Mouse (Mus musculus) limb, embryonic 14.5 days (tissue): Measurements from ENCODE around the gene Slc10a1. TPM values are rescaled to one million over a fixed set of nuclear protein-coding genes. Genes with fewer than 3 reads are reported as not detected.

Experiments used
- ATAC-seq: fragments of 200-750 bp; cut with Nextera tagmentation; 2 replicates; pipeline ENCODE4 v1.8.0; 2017; ENCODE audit warnings: low read depth, moderate number of reproducible peaks, moderate TSS enrichment; ENCODE audit not compliant: low FRiP score
- DNase-seq: peaks from one replicate; pipeline ENCODE4 v3.0.0-alpha.2; 2015; ENCODE audit warnings: low spot score
- H3K27ac ChIP-seq: fragments of 300-500 bp; sonication (generic); replicated peaks from 2 replicates; pipeline ENCODE4 v1.5.1; 2014; ENCODE audit warnings: low read depth, mild to moderate bottlenecking, low read length, moderate library complexity, mixed read lengths
- H3K27me3 ChIP-seq: fragments of 300-500 bp; sonication (generic); 2 replicates; pipeline ENCODE4 v1.6.1; 2014; ENCODE audit warnings: low read length, mixed read lengths; ENCODE audit not compliant: control insufficient read depth, insufficient read depth
- H3K36me3 ChIP-seq: fragments of 300-500 bp; sonication (generic); 2 replicates; pipeline ENCODE4 v1.6.1; 2014; ENCODE audit warnings: mild to moderate bottlenecking, low read length, moderate library complexity, mixed read lengths; ENCODE audit not compliant: control insufficient read depth, insufficient read depth
- H3K4me1 ChIP-seq: fragments of 300-500 bp; sonication (generic); 2 replicates; pipeline ENCODE4 v1.6.1; 2014; ENCODE audit warnings: antibody characterized with exemption, low read length, mixed read lengths; ENCODE audit not compliant: control insufficient read depth, insufficient read depth
- H3K4me2 ChIP-seq: fragments of 300-500 bp; sonication (generic); replicated peaks from 2 replicates; pipeline ENCODE4 v1.6.1; 2014; ENCODE audit warnings: low read depth, mild to moderate bottlenecking, low read length, moderate library complexity; ENCODE audit not compliant: severe bottlenecking
- H3K4me3 ChIP-seq: fragments of 300-500 bp; sonication (generic); replicated peaks from 2 replicates; pipeline ENCODE4 v1.5.1; 2014; ENCODE audit warnings: low read length
- H3K9ac ChIP-seq: fragments of 300-500 bp; sonication (generic); 2 replicates; pipeline ENCODE4 v1.6.1; 2014; ENCODE audit warnings: mild to moderate bottlenecking, low read depth, low read length, moderate library complexity; ENCODE audit not compliant: severe bottlenecking
- H3K9me3 ChIP-seq: fragments of 300-500 bp; sonication (generic); 2 replicates; pipeline ENCODE4 v1.6.1; 2016; ENCODE audit warnings: low read length; ENCODE audit not compliant: control insufficient read depth
- POLR2A ChIP-seq: fragments of 200-500 bp; IDR thresholded peaks from 2 replicates; pipeline ENCODE4 v1.8.0; 2012; ENCODE audit warnings: inconsistent platforms, mild to moderate bottlenecking, moderate library complexity, borderline replicate concordance; ENCODE audit not compliant: insufficient read depth, insufficient read length; ENCODE audit errors: extremely low read depth
- WGBS: fragments of 180-500 bp; shearing (Covaris S2); extraction: QIAGEN DNeasy Blood & Tissue Kit; methylation state at CpG from one replicate; pipeline ENCODE4 v1.1.7; 2014; 5-methylcytosine and 5-hydroxymethylcytosine counted together
- polyA plus RNA-seq, 2 experiments: library from polyadenylated mRNA; depleted of rRNA in 1 of 2; stranded (reverse) in 1 of 2; unstranded in 1 of 2; fragments of >200 nt; fragmentation: Nextera tagmentation in 1 of 2; extraction: Ambion mirVana in 1 of 2; gene quantifications; 2 replicates each; pipeline versions ENCODE4 v1.2.1 to v1.2.3; 2012 to 2014

The Slc10a1 gene
- polyA plus RNA-seq, 2 experiments, result 0.45 TPM; not detected in 1

DNA sequence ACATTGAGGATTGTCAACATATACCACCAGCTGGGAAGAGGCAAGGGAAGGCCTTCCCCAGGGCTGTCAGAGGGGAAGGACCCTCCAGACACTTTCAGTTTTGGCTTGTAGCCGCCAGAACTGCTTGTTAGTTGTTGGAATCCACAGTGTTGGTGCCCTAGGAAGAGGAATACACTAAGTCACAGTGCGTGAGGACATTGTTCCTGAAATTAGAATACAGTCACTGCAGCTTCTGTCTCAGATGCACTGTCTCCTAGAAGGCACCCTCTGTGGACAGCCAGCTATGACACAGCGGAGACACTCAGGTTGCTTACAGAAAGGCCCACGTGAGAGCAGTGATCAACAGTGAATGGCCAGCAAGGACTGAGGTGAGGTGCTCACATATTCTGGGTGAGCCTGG, 29.3 kb downstream of the Slc10a1 start:
- H3K4me3 ChIP-seq, result no peak overlapping the region
- ATAC-seq, result no peak
- no peak overlapping the region for H3K9ac ChIP-seq
- H3K36me3 ChIP-seq, result no peaks in the 10 kb centered on the region
- TF ChIP-seq POLR2A, result no peak
- H3K27me3 ChIP-seq, result no peaks in the 10 kb centered on the region
- WGBS, result 67% methylated on average over 4 of the region's 4 CpGs
- DNase-seq, result no peak
- no peak overlapping the region for H3K27ac ChIP-seq
- H3K4me2 ChIP-seq, result no peak overlapping the region
- no peaks in the 10 kb centered on the region for H3K4me1 ChIP-seq
- no peaks in the 10 kb centered on the region for H3K9me3 ChIP-seq

DNA sequence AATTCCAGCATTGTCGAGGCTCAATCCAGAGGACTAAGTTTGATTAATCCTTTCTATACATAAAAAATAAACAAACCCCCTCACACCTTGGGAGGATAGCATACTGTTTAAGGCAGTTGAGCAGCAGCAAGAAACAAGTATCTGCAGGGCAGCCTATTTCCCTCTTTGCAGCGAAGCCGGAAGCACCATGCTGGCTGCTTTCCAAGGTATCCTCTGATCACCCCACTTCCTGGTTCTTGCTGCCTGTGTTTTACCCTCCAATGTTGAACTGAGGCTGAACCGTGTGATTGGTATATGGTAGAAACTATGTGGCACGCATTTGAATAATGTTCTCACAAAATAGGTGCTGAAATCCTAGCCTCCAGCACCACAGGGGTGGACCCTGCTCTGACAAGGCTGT, 29.9 kb downstream of the Slc10a1 start:
- DNase-seq (peak; percentile 59), ATAC-seq (no peak)
- no peak overlapping the region for H3K4me3 ChIP-seq
- 56% methylated on average over 5 of the region's 5 CpGs for WGBS
- H3K4me1 ChIP-seq, result no peaks in the 10 kb centered on the region
- TF ChIP-seq POLR2A, result no peak
- no peak overlapping the region for H3K4me2 ChIP-seq
- no peaks in the 10 kb centered on the region for H3K36me3 ChIP-seq
- H3K9me3 ChIP-seq, result no peaks in the 10 kb centered on the region
- no peak overlapping the region for H3K27ac ChIP-seq
- no peak overlapping the region for H3K9ac ChIP-seq
- no peaks in the 10 kb centered on the region for H3K27me3 ChIP-seq

- no peak for DNase-seq
- no peak overlapping the region for H3K27ac ChIP-seq
- no peaks in the 10 kb centered on the region for H3K4me1 ChIP-seq
- no peak overlapping the region for H3K4me3 ChIP-seq
- no peaks in the 10 kb centered on the region for H3K9me3 ChIP-seq
- H3K4me2 ChIP-seq, result no peak overlapping the region
- no peaks in the 10 kb centered on the region for H3K27me3 ChIP-seq
- H3K9ac ChIP-seq, result no peak overlapping the region
- ATAC-seq, result no peak
- H3K36me3 ChIP-seq, result no peaks in the 10 kb centered on the region
- 75% methylated on average over 9 of the region's 9 CpGs for WGBS
- no peak for TF ChIP-seq POLR2A
Observed at GRCm38 (mm10) chr12:80937331-80938029, 31.0 kb downstream of the Slc10a1 start.

DNA sequence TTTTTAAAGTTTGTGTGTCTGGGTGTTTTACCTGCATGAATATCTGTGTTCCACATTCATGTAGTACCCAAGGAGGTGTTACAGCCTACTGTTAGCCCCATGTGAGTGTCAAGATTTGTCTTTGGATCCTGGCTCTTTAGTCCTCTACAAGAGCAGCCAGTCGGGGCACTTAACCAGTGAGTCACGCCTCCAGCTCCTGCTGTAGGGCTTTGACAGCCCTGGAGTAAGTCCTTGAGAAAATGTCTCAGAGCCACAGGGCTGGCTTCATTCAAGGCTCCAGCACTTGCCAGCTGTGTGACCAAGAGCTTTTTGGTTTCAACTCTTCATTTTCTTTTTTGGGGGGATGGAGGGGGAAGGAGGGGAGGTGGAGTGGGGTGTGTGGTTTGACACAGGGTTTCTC, 31.8 kb downstream of the Slc10a1 start:
- H3K27me3 ChIP-seq, result no peaks in the 10 kb centered on the region
- TF ChIP-seq POLR2A, result no peak

DNA sequence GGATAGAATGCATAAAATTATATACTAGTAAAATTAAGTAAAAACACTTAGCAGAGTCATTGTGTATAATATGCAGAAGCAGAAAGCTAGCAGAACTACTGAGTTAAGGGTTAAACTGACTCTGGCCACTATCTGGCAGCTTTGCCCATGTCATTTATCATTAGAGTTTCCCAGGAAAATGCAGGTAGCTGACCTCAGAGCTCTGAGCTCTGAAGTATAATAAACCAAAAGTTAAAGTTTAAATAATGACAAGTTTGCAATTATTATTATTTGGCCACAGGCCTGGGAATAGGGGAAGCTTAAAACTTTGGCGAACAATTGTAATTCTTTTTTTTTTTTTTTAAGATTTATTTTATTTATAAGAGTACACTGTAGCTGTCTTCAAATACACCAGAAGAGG, 35.6 kb downstream of the Slc10a1 start:
- no peak for DNase-seq
- Histone ChIP-seq H3K36me3 (no peaks in the 10 kb centered on the region), H3K27ac (no peak overlapping the region), H3K27me3 (no peaks in the 10 kb centered on the region), H3K4me3 (no peak overlapping the region), H3K4me2 (no peak overlapping the region), H3K9me3 (no peaks in the 10 kb centered on the region), H3K9ac (no peak overlapping the region), H3K4me1 (no peaks in the 10 kb centered on the region)
- ATAC-seq, result no peak
- TF ChIP-seq POLR2A, result no peak
- WGBS, result 86% methylated on average over 1 of the region's 1 CpGs

More for the DNA sequence above, 31.8 kb downstream of the Slc10a1 start:
- no peak for DNase-seq
- Histone ChIP-seq H3K9ac (no peak overlapping the region), H3K27ac (no peak overlapping the region), H3K9me3 (no peaks in the 10 kb centered on the region), H3K4me3 (no peak overlapping the region), H3K4me1 (no peaks in the 10 kb centered on the region), H3K4me2 (no peak overlapping the region), H3K36me3 (no peaks in the 10 kb centered on the region)
- 70% methylated on average over 2 of the region's 2 CpGs for WGBS
- no peak for ATAC-seq
